ENCODE assay signal across 8 mouse cellular contexts in genomic region chr11:5855902-5856301, GRCm38 (mm10). TPM values are rescaled to one million over a fixed set of nuclear protein-coding genes. Genes with fewer than 3 reads are reported as not detected.
A peak's percentile ranks its signal among the peaks of the same experiment; 100 is the strongest.
DNase-seq lines count a peak whose midpoint lies in the region; ATAC-seq and TF ChIP-seq lines count a peak whose summit lies in the region.

No protein-coding gene starts in this region.

- ATAC-seq in intestine, embryonic 14.5 days (replicated peaks; ENCODE audit: low FRiP score, low TSS enrichment, low read depth) = no peak
- peak; percentile 70 for ATAC-seq in limb, embryonic 14.5 days (ENCODE audit: low FRiP score, low read depth)
- no peak for ATAC-seq in megakaryocyte-erythroid progenitor cell, adult 5-6 weeks (replicated peaks; ENCODE audit: low FRiP score, low TSS enrichment, poor library complexity, severe bottlenecking)
- ATAC-seq in activated CD4-positive, CD25-positive, alpha-beta regulatory T cell, adult 4 months = no peak

- H3K4me1 ChIP-seq in E14TG2a.4 (replicated peaks; ENCODE audit: low read depth, low read length) = peaks cover 47% of the 10 kb centered on the region
- H3K4me1 ChIP-seq in intestine, embryonic 14.5 days (replicated peaks; ENCODE audit: control insufficient read depth, insufficient read depth, low read length) = peaks cover 1% of the 10 kb centered on the region; the same call in 1 of the 2 replicates
- H3K4me1 ChIP-seq in limb, embryonic 14.5 days (ENCODE audit: control insufficient read depth, insufficient read depth, low read length) = peaks cover 17% of the 10 kb centered on the region; the same call in 1 of the 2 replicates

- peak overlapping the region; percentile 23; the same call in 1 of the 2 replicates for H3K4me3 ChIP-seq in E14TG2a.4 (replicated peaks; ENCODE audit: low read length)
- no peak overlapping the region for H3K4me3 ChIP-seq in intestine, embryonic 14.5 days (ENCODE audit: low read depth, low read length)
- no peak overlapping the region for H3K4me3 ChIP-seq in limb, embryonic 14.5 days (replicated peaks; ENCODE audit: low read length)

- TF ChIP-seq CTCF in E14TG2a.4 (conservative IDR thresholded peaks at IDR 0.05; ENCODE audit: low read length) = no peak

- H3K27me3 ChIP-seq in E14TG2a.4 (ENCODE audit: insufficient read depth, low read length) = peaks cover 19% of the 10 kb centered on the region
- no peaks in the 10 kb centered on the region; the same call in 1 of the 2 replicates for H3K27me3 ChIP-seq in intestine, embryonic 14.5 days (replicated peaks; ENCODE audit: control insufficient read depth, insufficient read depth, low read length)
- no peaks in the 10 kb centered on the region for H3K27me3 ChIP-seq in limb, embryonic 14.5 days (ENCODE audit: control insufficient read depth, insufficient read depth, low read length)

- TF ChIP-seq POLR2A in limb, embryonic 14.5 days (IDR thresholded peaks at IDR 0.05; ENCODE audit: borderline replicate concordance, extremely low read depth, insufficient read depth, insufficient read length) = no peak

- no peak overlapping the region for H3K9ac ChIP-seq in intestine, embryonic 14.5 days (ENCODE audit: low read length)
- peak overlapping the region; percentile 25; the same call in 1 of the 2 replicates for H3K9ac ChIP-seq in limb, embryonic 14.5 days (ENCODE audit: low read depth, low read length, severe bottlenecking)

- WGBS in intestine, embryonic 14.5 days = 42% methylated on average over 7 of the region's 7 CpGs
- 29% methylated on average over 7 of the region's 7 CpGs for WGBS in limb, embryonic 14.5 days

- no peaks in the 10 kb centered on the region for H3K9me3 ChIP-seq in E14TG2a.4 (ENCODE audit: low read length)
- no peaks in the 10 kb centered on the region; the same call in 1 of the 2 replicates for H3K9me3 ChIP-seq in intestine, embryonic 14.5 days (ENCODE audit: control insufficient read depth, low read length)
- H3K9me3 ChIP-seq in limb, embryonic 14.5 days (ENCODE audit: control insufficient read depth, low read length) = no peaks in the 10 kb centered on the region

- peak; percentile 52 to 70 for DNase-seq in cerebellum, postnatal 14 days
- no peak for DNase-seq in cerebellum, adult 11-12 months
- peak; percentile 61 to 73 for DNase-seq in gastrocnemius, adult 8-10 months (ENCODE audit: low spot score in 2 of 2)
- no peak for DNase-seq in intestine, embryonic 14.5 days (ENCODE audit: low spot score)
- DNase-seq in limb, embryonic 14.5 days (ENCODE audit: low spot score) = peak; percentile 72

- H3K36me3 ChIP-seq in E14TG2a.4 (ENCODE audit: insufficient read depth, low read length) = no peaks in the 10 kb centered on the region
- no peaks in the 10 kb centered on the region for H3K36me3 ChIP-seq in intestine, embryonic 14.5 days (ENCODE audit: control insufficient read depth, insufficient read depth, low read length)
- H3K36me3 ChIP-seq in limb, embryonic 14.5 days (ENCODE audit: control insufficient read depth, insufficient read depth, low read length) = no peaks in the 10 kb centered on the region

- no peak overlapping the region for H3K4me2 ChIP-seq in intestine, embryonic 14.5 days (ENCODE audit: low read length)
- H3K4me2 ChIP-seq in limb, embryonic 14.5 days (replicated peaks; ENCODE audit: low read depth, low read length, severe bottlenecking) = no peak overlapping the region

- H3K27ac ChIP-seq in intestine, embryonic 14.5 days (ENCODE audit: low read depth) = 0 out of 2 replicates have a peak overlapping the region, but pooled peaks have one; percentile 27
- H3K27ac ChIP-seq in limb, embryonic 14.5 days (replicated peaks; ENCODE audit: low read depth, low read length) = peak overlapping the region; percentile 70

RNA-seq across cellular contexts. Expression of gene Aebp1, which starts 5.8 kb away (rescaled TPM):
- 10 to 100 TPM; 50.7 to 96.4 (median 75.2) TPM for total RNA-seq in gastrocnemius, adult 8-10 months (2022)
- 37.6 and 37.9 TPM in 2 replicates for polyA plus RNA-seq in intestine, embryonic 14.5 days (2014; fragmentation: Nextera tagmentation; extraction: Ambion mirVana)
- polyA plus RNA-seq in limb, embryonic 14.5 days (2012; rRNA removed) = 60.6 and 70.9 TPM in 2 replicates
- 51.7 and 53.7 TPM in 2 replicates for polyA plus RNA-seq in limb, embryonic 14.5 days (2014; fragmentation: Nextera tagmentation; extraction: Ambion mirVana)
- not detected in 2 replicates for total RNA-seq in megakaryocyte-erythroid progenitor cell, adult 5-6 weeks (2014; fragmentation: Nextera tagmentation)
- total RNA-seq in megakaryocyte-erythroid progenitor cell, adult 5-6 weeks (2017) = not detected in 2 replicates
- polyA plus RNA-seq in activated CD4-positive, CD25-positive, alpha-beta regulatory T cell, adult 4 months (2017; shearing (Covaris generic)) = under 1 TPM in 1 of 2 experiments, not detected in 1; 0.56 TPM

RNA-seq across cellular contexts. Expression of gene Polm, which starts 18.1 kb away (rescaled TPM):
- total RNA-seq in gastrocnemius, adult 8-10 months (2022) = 1 to 10 TPM; 1.6 to 2.5 (median 2.0) TPM
- polyA plus RNA-seq in intestine, embryonic 14.5 days (2014; fragmentation: Nextera tagmentation; extraction: Ambion mirVana) = 10.2 and 10.8 TPM in 2 replicates
- polyA plus RNA-seq in limb, embryonic 14.5 days (2012; rRNA removed) = 29.5 and 40.8 TPM in 2 replicates
- 10.6 and 11.1 TPM in 2 replicates for polyA plus RNA-seq in limb, embryonic 14.5 days (2014; fragmentation: Nextera tagmentation; extraction: Ambion mirVana)
- 8.8 and 15.2 TPM in 2 replicates for total RNA-seq in megakaryocyte-erythroid progenitor cell, adult 5-6 weeks (2014; fragmentation: Nextera tagmentation)
- 3.6 and 3.9 TPM in 2 replicates for total RNA-seq in megakaryocyte-erythroid progenitor cell, adult 5-6 weeks (2017)
- 10 to 100 TPM; 20.6 to 22.5 TPM for polyA plus RNA-seq in activated CD4-positive, CD25-positive, alpha-beta regulatory T cell, adult 4 months (2017; shearing (Covaris generic))

RNA-seq across cellular contexts. Expression of gene Pold2, which starts 22.2 kb away (rescaled TPM):
- 10 to 100 TPM; 44.6 to 47.3 (median 47.0) TPM for total RNA-seq in gastrocnemius, adult 8-10 months (2022)
- polyA plus RNA-seq in intestine, embryonic 14.5 days (2014; fragmentation: Nextera tagmentation; extraction: Ambion mirVana) = 130 and 137 TPM in 2 replicates
- 158 and 206 TPM in 2 replicates for polyA plus RNA-seq in limb, embryonic 14.5 days (2012; rRNA removed)
- 95.7 and 95.8 TPM in 2 replicates for polyA plus RNA-seq in limb, embryonic 14.5 days (2014; fragmentation: Nextera tagmentation; extraction: Ambion mirVana)
- 115 and 138 TPM in 2 replicates for total RNA-seq in megakaryocyte-erythroid progenitor cell, adult 5-6 weeks (2014; fragmentation: Nextera tagmentation)
- total RNA-seq in megakaryocyte-erythroid progenitor cell, adult 5-6 weeks (2017) = 55.7 and 85.8 TPM in 2 replicates
- polyA plus RNA-seq in activated CD4-positive, CD25-positive, alpha-beta regulatory T cell, adult 4 months (2017; shearing (Covaris generic)) = 10 to 100 TPM; 20.6 to 26.9 TPM

RNA-seq across cellular contexts. Expression of gene Myl7, which starts 42.7 kb away (rescaled TPM):
- total RNA-seq in gastrocnemius, adult 8-10 months (2022) = not detected
- polyA plus RNA-seq in intestine, embryonic 14.5 days (2014; fragmentation: Nextera tagmentation; extraction: Ambion mirVana) = 22.9 and 33.3 TPM in 2 replicates
- polyA plus RNA-seq in limb, embryonic 14.5 days (2012; rRNA removed) = 0.19 and 0.36 TPM in 2 replicates
- 0.92 and 1.00 TPM in 2 replicates for polyA plus RNA-seq in limb, embryonic 14.5 days (2014; fragmentation: Nextera tagmentation; extraction: Ambion mirVana)
- total RNA-seq in megakaryocyte-erythroid progenitor cell, adult 5-6 weeks (2014; fragmentation: Nextera tagmentation) = not detected in 2 replicates
- total RNA-seq in megakaryocyte-erythroid progenitor cell, adult 5-6 weeks (2017) = not detected in 2 replicates
- not detected for polyA plus RNA-seq in activated CD4-positive, CD25-positive, alpha-beta regulatory T cell, adult 4 months (2017; shearing (Covaris generic))

RNA-seq across cellular contexts. Expression of gene Pgam2, which starts 52.4 kb away (rescaled TPM):
- 1,000 to 10,000 TPM; 2,240 to 2,793 (median 2,573) TPM for total RNA-seq in gastrocnemius, adult 8-10 months (2022)
- polyA plus RNA-seq in intestine, embryonic 14.5 days (2014; fragmentation: Nextera tagmentation; extraction: Ambion mirVana) = 2.0 and 2.4 TPM in 2 replicates
- polyA plus RNA-seq in limb, embryonic 14.5 days (2012; rRNA removed) = 46.8 and 55.3 TPM in 2 replicates
- polyA plus RNA-seq in limb, embryonic 14.5 days (2014; fragmentation: Nextera tagmentation; extraction: Ambion mirVana) = 64.4 and 88.3 TPM in 2 replicates
- 0.24 TPM in 1 of 2 replicates, not detected in the other for total RNA-seq in megakaryocyte-erythroid progenitor cell, adult 5-6 weeks (2014; fragmentation: Nextera tagmentation)
- total RNA-seq in megakaryocyte-erythroid progenitor cell, adult 5-6 weeks (2017) = not detected in 2 replicates
- polyA plus RNA-seq in activated CD4-positive, CD25-positive, alpha-beta regulatory T cell, adult 4 months (2017; shearing (Covaris generic)) = 1 to 10 TPM; 1.3 to 1.5 TPM

Comparison
In these comparisons a context has a peak if more than half of its experiments do, and no peak if none do; other contexts are left out.
1. DNase-seq: peak in cerebellum, postnatal 14 days (2 of 2), gastrocnemius, adult 8-10 months (2 of 2) and limb, embryonic 14.5 days (single experiment); none in cerebellum, adult 11-12 months (single experiment) and intestine, embryonic 14.5 days (single experiment).
2. RNA of gene Aebp1, which starts 5.8 kb away (polyA plus RNA-seq): 51.7 to 70.9 TPM in limb, embryonic 14.5 days and 37.6 to 37.9 TPM in intestine, embryonic 14.5 days; 0.56 TPM in activated CD4-positive, CD25-positive, alpha-beta regulatory T cell, adult 4 months; every median in the first group is over 10 times any median in the second.